Mouse (Mus musculus) T-helper 1 cell (primary cell): ENCODE measurements around the gene Lmna.

ENCODE experiments used
- in situ Hi-C: fragments of 300-600 bp; cut with MboI, MseI; formaldehyde crosslinking; loops from one replicate; pipeline ENCODE4 v1.15.1; 2025; ENCODE audit warnings: high pct_unique_total_duplicates

Gene Lmna

DNA sequence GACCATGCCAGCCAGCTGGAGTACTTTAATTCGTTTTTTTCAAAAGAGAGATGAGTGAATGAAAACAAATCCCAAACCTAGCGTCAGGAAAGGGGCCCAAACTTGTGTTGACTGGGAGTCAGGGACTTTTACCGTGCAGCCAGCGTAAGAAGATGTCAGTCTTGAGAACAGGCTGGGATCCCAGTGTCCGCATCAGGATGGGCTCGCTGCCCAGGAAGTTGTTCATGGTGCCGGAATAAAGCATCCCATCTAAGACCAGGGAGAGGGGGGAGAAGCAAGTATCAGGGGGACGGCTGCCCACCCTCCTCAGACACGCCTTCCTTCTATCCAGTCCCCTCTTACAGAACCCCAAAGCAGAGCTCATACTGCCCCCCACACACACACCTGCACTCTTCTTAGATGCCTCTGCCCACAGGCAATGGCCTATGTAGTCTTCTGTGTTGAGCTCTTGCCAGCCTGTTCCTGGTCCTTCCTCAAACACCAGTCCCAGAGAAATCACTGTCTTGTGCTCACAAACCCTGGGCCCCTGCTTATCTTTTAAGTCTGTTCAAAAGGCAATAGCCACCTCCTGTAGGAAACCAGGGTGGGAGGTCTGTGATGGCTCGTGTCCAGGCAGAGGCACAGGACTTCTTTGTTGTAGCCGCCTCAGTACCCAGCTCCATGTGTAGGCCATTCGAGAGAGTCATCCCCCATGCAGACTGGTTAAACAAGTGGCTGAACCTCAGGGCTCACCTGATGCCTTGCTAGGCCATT is 59.2 kb downstream of the Lmna start:
- in situ Hi-C loops, result no loop called here

DNA sequence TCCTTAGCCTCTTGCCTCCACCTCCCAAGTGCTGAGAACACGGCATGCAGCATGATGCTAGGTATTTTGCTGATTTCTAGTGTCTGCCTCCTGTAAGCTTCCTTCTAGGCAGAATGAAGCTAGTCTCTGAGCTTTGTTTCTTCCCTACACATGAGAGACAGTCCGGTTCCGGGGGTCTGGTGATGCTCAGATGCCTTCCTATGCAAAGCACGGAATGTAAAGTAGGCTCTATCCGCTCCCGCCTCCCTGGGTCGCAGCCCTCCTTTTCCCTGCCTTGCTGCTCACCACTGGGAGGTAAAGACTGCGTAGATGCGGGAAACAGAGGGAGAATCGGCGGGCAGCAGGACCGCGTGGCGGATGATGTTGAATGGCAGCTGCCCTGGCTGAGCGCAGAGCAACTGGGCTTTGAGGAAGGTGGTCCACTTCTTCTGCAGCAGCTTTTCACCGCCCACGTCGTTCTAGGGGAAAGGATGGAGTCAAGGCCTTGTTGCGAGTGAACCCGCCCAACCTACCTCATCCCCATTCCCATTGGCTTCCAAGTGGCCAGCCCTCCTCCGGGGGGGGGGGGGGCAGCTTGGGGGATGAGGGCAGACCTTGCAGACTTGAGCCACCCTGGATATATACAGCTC is 60.2 kb downstream of the Lmna start:
- in situ Hi-C loops, result no loop called here

DNA sequence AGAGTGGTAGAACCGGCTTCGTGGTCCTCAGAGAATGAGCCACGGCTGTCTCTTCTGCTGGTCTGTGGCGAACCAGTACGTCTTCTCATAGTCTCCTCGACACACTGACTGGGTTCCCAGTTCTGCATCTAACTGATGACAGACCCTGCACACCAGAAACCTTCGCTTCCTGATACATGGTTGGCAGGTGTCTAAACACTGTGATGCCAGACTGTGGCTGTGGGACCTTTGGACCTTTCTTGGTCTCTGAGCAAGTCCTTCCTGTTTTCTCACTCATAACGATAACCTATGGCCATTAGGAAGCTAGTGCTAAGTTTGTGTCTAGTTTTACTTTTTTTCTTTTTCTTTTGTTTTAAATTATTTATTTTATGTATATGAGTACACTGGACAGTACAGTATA is 61.3 kb downstream of the Lmna start:
- in situ Hi-C loops, result no loop called here

DNA sequence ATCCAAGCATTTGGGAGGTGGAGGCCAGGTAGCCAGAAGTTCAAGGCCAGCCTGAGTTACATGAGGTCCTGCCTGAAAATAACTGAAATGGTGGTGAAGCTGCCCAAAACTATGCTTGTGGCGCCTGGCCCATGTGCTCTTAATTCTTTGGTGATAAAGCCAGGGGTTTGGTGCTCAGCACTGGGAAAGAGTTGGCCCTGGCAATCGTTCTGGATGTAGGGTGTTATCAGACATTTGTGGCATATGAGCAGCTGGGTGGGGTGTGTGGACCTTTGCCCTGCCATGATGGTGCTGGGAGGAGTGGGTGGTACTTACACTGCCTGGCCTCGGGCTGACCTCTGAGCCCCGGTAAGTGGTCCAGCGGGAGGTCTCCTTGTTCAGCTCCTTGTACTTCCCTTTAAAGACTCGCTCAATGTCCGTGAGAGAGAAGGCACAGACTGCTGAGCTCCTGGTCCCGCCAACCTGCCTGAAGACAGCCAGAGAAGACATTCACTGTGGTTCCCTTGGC is 62.0 kb downstream of the Lmna start:
- in situ Hi-C loops, result no loop called here

DNA sequence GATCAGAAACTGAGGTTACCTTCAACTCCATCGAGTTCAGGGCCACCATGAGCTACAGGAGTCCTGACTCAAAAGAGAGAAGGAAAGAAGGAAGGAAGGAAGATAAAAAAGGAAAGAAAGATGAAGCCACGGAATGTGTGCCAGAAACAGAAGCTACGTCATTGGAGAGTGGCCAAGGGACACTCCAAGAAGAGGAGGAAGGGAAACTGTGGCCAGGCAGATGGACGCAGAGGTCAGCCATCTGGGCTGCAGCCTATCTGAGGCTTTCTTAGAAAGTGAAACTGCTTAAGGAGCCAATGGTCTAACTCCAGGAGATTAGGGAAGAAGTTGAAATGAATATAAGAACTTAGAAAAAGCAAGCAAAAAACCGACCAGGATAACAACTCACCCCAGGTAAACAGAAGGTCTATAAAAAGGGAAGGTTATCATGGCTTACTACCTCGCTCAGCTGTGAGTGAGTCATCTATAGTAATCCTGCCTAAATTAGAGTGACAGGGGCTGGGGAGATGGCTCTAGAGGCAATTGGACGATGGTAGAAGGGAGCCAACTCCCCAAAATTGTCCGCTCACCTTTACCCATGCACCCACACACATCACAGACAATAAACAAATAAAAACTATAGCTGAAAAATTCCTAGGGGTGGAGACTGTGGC is 63.2 kb downstream of the Lmna start:
- in situ Hi-C loops, result no loop called here

DNA sequence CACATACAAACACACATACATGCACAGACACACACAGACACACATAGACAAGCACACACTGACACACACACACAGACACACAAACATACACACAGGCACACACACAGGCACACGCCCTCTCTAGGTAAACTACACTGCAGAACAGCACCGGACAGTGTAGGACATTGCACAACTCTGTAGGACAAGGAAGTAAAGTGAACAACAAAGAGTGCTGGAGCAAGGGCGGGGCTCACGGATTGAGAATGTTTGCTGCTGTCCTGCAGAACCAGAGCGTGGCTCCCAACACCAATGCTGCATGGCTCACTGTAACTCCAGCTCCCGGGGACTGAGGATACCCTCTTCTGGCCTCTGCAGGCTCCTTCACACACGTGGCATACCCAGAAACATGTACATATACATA is 66.9 kb downstream of the Lmna start:
- in situ Hi-C loops, result no loop called here

DNA sequence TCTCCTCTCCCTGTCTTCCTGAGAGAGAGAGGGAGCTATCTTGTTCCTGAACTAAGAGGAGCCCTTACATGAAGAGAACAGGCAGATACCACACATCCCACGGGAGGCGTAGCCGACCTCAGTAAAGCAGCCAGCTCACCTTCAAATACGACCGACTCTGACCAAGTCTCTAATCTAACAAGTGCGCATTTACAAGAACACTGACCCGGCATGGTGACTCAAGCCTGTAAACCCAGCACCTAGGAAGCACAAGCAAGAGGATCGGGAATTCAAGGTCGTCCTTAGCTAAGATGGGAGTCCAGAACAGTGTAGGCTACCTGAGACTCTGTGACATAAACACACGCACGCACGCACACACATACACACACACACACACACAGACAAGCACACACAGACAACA is 67.3 kb downstream of the Lmna start:
- in situ Hi-C loops, result no loop called here

DNA sequence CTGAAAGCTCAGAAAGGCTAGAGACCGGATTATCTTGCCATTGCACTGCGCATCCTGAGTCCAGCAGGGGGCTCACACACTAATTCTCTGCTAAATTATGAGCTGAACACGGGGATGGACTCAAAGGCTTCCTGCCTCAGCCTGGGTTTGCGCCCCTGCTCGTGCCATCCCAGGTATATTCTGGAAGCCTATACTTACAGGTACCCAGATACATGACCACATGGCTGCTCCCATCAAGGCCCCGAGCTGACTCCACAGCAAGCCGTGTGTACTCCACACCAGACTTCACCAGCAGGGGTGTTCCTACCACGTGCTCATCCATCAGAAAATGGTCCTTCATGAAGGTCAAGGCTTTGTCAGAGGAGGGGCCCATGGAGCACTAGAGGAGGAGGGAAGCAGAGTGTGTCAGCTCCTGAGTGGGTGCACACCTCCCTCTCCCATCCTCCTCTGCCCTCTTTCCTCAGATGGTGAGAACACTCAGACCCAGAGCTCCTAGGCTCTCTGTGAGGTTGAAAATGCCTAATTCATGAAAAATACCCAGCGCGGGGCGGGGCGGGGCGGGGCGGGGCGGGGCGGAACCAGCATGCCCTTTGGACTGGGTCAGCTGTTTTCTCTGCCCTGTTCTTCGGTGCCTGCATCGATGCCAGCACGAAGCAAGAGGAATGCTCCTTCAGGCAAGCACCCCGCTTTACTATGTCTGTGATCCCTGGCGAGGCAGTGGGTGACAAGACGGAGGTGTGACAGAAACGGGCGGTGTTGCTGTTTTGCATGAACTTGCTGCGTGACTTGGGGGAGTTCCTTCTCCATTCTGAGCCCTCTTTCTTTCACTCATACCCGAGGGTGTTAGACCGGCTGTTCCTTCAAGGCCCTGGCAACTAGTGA is 69.0 kb downstream of the Lmna start:
- in situ Hi-C loops, result no loop called here

DNA sequence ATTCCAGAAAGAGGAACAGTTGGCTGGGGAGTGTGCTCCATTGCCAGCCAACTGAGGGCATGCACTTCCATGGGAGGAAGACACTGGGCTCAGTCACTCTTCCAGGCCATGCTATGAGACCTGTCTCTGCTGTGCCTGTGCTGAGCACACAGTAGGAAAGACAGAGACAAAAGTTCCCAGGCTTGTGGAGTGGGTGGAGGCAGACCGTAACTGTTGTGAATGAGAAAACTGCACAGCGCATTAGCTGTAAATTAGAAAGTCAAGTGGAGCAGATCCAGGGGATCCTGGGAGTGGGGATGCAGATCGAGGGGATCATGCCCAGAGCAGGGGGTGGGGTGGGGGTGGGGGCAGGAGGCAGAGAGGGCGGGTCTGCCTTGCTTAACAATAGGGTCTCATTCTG is 70.2 kb downstream of the Lmna start:
- in situ Hi-C loops, result no loop called here

DNA sequence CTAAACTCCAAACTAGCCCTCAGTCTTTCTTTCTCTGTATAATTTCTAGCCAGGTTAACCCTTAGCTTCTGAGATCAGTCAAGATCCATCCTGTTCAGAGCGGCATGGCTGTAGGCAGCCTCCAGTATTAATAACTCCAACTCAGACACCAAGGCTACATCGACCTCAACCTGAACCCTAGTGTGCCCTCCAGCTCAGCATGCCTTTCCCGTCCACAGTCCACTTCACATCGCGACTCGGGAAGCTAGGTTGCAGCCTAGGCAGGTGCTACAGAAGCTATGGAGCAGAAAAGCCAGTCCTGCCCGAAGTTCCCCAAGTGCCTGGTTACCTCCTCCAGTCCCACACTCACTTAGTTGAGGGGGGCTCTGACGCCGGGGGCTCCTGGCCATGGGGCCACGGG is 72.3 kb downstream of the Lmna start:
- in situ Hi-C loops, result no loop called here

DNA sequence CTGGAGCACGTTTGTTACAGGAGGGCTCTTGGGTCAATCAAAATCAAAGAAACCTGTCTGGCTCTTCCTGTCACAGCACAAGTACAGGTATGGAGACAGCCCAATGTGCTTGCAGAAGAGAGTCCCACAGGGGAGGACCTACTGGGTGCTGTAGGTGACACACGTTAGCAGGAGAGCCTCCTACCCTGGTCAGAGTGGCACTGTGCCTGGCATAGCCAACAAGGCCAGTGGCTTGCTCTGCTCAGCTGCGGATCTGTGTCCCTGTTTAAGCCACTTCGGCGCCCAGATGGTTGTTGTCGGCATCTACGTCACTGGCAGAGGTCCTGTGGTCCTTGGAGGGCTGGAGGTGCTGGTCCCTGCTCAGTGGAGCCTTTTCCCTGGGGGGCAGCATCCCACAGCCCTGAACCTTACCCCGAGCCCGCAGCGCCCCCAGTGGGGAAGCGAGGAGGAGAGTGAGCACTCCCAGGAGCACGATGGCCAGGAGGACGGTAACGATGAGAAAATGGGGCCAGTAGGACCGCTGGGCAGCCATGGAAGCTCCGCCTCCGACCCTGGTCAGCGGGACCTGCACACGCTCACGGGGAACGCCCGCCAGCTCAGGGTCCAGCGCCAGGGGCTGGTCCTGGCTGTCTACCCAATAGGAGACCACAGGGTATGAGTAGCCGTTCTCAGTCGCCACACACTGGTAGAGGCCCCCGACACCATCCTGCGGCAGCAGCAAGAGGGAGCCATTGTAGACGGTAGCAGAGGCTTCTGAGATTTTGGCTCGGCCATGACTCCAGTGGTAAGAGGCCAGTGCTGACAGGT is 73.2 kb downstream of the Lmna start:
- in situ Hi-C loops, result no loop called here

DNA sequence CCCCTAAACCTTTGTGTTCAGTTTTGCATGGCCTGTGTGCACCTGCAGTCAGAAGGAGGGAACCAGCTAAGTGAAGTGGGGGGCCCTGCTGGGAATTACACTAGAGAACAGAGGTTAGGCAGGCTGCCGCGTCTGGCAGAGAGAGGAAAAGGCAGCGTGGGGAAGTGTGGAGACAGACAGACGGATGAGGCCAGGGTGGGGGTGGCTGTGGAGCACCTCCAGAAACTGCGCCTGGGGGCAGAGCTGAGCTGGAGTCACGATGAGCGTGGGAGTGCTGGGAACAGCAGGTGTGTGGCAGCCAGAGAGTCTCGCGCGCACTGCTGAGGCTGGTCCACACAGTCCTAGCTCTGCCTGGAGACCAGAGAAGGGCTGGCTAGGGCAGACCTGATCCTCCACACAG is 74.2 kb downstream of the Lmna start:
- in situ Hi-C loops, result no loop called here
